Mouse (Mus musculus) erythroblast, embryonic 14.5 days (primary cell): ENCODE measurements at regions not wholly inside any gene's neighbourhood (a gene's known extent, or its start where the extent isn't known, plus 50 kb on each side); places are given as distances from the start of the nearest gene placed in this dataset.

ENCODE experiments used
- GATA1 ChIP-seq: IDR thresholded peaks from 2 replicates; pipeline ENCODE4 v1.6.1; 2012; ENCODE audit warnings: low read length, inconsistent platforms, mixed read lengths
- TAL1 ChIP-seq: IDR thresholded peaks from 3 replicates; pipeline ENCODE4 v1.6.1; 2012; ENCODE audit warnings: low read length, inconsistent platforms, mixed read lengths

GRCm38 (mm10) chr1:43264407-43264889 is 67.7 kb upstream of the Fhl2 start:
- TF ChIP-seq GATA1 (no peak), TAL1 (no peak)
